Mouse (Mus musculus) lung, postnatal 0 days (tissue): Measurements from ENCODE around the gene Tmem80.

Source experiments
- CTCF ChIP-seq: IDR thresholded peaks from 2 replicates; pipeline ENCODE4 v1.5.1; 2016; ENCODE audit warnings: antibody characterized with exemption, mild to moderate bottlenecking
- EP300 ChIP-seq: IDR thresholded peaks from 2 replicates; pipeline ENCODE4 v1.6.1; 2016; ENCODE audit warnings: antibody characterized with exemption, mild to moderate bottlenecking, control low read depth

DNA sequence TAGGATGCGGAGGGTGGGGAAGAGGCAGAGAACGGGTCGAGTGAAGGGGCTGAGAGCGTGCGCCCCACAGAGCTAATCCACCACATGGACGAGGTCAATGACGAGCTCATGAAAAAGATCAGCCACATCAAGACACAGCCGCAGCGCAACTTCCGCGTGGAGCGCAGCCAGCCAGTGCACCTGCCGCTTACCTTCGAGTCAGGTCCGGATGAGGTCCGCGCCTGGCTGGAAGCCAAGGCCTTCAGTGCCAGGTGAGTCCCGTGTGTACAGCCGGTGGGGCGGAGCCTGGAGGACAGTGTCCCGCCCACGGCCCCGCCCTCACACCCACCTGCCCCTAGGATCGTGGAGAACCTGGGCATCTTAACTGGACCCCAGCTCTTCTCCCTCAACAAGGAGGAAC is 34.0 kb downstream of the Tmem80 start:
- TF ChIP-seq EP300 (no peak), CTCF (no peak)
